Mouse (Mus musculus) urinary bladder, postnatal 4 days (tissue): ENCODE results near the gene Shc1.
"Not testable (repeated sequence)": the region's sequence is repeated elsewhere in the genome, so short reads cannot be mapped to it uniquely, and the experiment has no call there.

Source experiments
- DNase-seq, 2 experiments: peaks; one replicate each; pipeline ENCODE4 v3.0.0; 2021 to 2022; ENCODE audit warnings: low spot score in 2 of 2

Gene Shc1

DNA sequence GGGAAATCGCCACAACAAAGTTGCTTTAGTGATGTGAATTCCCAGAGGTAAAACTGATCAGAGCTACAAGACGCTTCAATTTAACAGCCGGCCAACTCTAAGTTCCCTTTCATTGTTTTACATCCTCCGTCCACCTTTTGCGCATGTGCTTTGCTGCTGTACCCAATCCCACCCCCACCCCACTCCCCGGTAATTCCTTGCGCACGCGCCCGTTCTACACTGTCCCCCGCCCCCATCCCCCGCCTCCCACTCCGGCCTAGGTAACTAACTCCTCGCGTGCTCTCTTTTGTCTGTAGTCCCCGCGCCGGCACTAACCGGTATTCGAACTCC, 438 bp upstream of the Shc1 start:
- no peak for DNase-seq

DNA sequence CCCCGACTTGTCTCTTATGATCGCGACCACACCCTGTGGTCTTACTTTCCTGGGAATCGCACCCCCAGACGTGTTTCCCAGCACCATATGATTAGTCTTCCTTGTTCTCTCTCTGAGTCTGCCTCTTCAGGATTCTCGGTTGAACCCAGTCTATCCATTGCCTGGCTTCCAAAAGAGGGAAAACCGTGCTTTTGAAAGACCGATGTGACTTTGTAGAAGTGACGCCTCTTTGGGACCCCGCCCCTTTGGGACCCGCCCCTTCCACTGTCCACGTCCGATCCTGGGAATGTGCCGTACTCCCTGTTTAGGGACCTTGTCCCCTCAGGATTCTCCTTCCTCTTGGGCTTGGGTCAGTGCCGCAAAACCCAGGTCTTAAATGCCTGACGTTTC, 613 bp downstream of the Shc1 start:
- peak; percentile 73 to 88 for DNase-seq

DNA sequence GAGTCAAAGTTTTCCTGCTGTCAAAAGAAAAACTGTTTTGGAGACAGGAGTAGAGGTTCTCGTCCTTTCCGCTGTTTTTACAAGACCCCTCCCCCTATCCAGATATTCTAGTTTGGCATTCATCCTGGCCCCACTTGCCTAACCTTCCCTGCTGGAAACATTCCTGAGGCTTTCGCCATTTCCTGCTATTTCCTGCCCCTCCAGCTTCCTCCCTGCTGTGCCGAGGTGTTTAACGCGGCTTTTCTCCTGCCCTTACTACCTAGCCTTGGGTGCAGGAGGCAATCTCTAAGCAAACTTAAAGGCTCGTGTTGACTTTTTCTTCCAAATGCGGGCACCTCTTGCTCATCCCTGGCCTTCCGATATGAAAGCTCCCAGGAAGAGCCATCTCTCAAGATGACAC, 1.3 kb downstream of the Shc1 start:
- DNase-seq = peak in 1 of 2 experiments; percentile 51

DNA sequence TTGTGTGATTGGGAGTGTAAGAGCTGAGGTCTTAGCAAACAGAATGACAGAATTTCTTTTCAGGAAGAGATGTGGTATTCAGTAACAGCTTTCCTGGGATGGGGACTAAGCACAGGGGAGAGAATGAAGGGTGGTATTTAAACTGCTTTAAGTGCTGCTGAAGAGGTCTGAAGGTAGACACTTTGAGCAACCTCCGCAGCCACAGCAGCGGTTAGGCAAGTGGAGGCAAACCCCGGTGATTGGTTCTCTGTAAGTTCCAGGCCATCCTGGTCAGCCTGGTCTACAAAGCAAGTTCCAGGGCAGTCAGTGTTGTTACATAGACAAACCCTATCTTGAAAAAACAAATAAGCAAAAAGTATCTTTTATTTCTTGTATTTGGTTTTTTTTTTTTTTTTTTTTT, 1.7 kb downstream of the Shc1 start:
- DNase-seq = no peak

GRCm38 (mm10) chr3:89420421-89420820, 2.2 kb downstream of the Shc1 start:
- no peak for DNase-seq

DNA sequence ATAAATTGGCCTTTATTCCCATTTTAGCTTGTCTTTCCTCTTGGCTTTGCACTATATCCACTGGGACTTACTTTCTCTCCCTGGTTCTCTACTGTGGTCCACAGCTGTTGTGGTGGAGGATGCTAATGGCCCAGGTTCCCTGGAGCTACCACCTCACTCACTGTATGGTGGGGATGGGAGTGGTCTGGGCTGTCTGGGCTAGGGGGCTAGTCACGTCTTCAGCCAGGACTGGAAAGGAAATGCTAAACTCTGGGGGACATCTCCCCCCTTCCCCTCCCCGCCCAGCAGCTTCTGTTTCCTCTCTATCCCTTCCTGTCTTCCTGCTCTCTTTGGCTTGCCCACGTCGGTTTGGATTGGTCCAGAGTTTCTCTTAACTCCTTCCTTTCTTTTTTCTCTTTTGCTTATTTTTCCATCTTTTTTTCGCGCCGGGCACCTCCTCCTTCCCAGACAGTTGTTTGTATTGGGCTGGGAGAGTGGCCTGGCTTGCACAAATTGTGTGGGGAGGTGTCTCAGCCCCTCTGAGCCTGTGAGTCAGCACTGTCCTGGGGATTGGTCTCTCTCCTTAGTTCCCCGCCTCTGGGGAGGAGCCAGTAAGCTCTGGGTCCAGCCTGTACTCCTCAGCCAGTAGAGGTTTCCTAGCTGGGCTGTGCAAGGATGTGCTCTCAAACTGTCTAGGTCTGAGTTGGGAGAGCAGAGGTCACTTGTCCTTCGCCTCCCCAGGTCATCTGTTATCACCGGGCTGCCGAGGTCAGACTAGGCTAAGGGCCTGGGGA, 2.9 kb downstream of the Shc1 start:
- peak; percentile 84 to 87 for DNase-seq

DNA sequence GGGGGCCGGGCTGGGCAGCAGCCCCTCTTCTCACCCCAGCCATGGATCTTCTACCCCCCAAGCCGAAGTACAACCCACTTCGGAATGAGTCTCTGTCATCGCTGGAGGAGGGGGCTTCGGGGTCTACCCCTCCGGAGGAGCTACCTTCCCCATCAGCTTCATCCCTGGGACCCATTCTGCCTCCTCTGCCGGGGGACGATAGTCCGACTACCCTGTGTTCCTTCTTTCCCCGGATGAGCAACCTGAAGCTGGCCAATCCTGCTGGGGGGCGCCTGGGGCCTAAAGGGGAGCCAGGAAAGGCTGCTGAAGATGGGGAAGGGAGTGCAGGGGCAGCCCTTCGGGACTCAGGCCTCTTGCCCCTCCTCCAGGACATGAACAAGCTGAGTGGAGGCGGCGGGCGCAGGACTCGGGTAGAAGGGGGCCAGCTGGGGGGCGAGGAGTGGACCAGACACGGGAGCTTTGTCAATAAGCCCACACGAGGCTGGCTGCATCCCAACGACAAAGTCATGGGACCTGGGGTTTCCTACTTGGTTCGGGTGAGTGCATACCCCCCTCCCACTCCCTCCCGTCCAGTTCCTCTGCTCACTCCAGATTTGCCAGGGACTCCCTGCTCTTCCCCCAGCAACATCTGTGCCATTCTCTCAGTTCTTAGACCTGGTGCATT, 3.7 kb downstream of the Shc1 start:
- DNase-seq = peak in 1 of 2 experiments; percentile 33

- DNase-seq = no peak
Measured at GRCm38 (mm10) chr3:89422556-89423205, 4.4 kb downstream of the Shc1 start.

DNA sequence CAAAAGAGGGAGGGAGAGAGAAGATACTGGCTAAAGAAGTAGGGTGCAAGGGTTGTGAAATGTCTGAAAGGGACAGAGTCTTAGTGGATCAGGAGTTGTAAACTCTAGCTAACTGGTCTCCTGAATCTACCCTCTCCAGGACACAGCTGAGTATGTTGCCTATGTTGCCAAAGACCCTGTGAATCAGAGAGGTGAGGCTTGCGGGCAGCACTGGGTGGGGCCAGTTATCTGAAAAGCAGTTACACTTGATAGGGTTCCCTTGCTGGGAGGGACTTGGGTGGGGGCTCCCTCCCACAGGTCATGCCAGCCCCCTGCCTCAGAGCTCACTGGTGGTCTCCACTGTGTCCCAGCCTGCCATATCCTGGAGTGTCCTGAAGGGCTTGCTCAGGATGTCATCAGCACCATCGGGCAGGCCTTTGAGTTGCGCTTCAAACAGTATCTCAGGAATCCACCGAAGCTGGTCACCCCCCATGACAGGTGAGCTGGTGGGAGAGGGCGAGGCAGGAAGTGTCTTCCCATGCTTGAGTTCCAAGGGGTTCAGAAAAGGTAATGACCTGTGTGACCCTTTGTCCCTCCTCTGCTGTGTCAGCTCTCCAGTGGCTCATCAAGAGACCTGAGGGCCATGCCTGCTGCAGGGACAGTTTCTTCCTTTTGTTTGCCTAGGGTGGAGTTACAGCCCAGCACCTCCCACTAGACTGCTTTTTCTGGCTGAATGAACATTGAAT, 6.3 kb downstream of the Shc1 start:
- no peak for DNase-seq

- no peak for DNase-seq
Measured at GRCm38 (mm10) chr3:89425141-89425525, 6.9 kb downstream of the Shc1 start.

- no peak for DNase-seq
Measured at GRCm38 (mm10) chr3:89425876-89426275, 7.6 kb downstream of the Shc1 start.

DNA sequence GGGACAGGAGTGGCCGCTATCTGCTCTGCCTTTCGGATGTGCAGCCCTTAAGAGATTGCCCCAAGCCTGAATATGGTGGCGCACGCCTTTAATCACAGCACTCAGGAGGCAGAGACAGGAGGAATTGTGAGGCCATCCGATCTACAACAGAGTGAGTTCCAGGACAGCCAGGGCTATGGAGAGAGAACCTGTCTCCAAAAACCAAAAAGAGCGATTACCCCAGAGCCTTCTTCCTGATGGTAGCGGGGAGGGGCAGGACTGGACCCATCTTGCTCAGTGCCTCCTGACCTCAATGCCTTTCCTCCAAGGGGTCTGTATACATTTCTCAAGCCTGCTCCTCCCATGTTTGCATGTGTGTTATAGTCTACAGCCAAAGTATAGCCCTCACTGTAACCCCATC, 10.8 kb downstream of the Shc1 start:
- DNase-seq = not testable (repeated sequence)

DNA sequence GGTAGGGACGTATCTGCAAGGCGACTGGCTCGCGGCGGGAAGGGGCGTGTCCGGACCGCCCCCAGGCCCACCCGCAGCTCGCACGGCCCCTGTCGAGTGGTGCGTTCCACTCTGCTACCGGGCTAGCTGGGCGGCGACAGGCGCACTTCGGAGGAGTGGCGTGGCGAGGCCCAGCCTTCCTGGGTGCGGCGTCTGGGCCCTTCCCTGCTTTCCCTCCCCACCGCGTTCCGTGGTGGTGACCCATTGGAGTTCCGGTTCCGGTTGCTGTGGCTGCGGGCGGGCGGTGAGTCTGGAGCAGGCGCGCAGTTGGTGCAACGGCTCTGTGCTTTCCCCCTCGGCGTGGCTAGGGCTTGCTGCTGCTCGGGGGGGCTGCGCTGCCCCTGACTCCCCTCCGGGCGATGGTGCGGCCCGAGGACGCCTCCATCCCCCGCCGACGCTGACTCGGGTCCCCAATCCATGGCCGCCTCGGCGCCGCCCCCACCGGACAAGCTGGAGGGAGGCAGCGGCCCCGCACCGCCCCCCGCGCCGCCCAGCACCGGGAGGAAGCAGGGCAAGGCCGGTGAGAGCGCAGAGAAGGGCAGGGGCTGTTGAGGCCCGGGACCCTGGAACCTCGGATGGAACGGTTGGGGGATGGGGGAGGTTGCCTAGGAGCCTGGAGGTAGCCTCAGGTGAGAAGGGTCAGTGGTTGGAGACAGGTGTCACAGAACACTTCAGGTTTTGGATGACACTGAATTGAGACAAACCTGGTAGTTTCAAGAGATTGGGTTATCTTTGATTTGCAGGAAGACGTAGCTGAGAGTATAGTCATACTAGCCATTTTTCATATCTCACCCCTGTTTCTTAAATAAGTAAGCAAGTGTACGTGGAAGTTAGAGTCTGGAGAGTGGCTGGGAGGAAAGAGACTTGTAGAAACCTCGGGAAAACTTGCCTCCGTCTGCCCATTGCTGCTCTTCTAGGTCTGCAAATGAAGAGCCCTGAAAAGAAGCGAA, 12.2 kb downstream of the Shc1 start, which contains the start of gene Pygo2:
Gene Pygo2, plus strand, starts transcription at position 44 of the 989 bp plus-strand sequence.
- DNase-seq = peak; percentile 96 to 97

DNA sequence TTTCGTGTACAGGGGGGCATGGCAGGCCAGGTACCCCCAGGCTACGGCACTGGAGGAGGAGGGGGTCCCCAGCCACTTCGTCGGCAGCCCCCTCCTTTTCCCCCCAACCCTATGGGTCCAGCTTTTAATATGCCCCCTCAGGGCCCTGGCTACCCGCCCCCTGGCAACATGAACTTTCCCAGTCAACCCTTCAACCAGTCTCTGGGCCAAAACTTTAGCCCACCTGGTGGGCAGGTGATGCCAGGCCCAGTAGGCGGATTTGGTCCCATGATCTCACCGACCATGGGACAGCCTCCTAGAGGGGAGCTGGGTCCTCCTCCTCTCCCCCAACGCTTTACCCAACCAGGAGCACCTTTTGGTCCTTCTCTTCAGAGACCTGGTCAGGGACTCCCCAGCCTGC, 14.4 kb downstream of the Shc1 start:
- DNase-seq = no peak

DNA sequence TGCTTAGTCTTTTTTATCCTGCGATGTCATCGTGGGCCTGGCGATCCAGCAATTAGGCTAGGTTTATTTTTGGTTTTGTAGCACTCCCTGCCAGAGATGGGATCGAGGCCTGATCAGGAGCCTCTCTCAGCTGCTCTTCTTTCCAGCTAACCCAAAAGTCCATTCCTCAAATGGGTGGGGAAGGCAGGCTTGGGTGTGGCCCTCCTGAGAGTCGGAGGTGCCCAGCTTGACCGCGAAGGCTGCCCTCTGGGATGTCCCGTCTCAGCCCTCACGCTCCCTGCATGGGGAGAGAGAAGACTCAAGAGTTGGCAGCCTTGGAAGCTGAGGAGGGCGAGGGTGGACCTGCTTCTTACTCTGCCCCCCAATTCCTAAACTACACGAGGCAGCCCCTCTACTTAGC, 16.3 kb downstream of the Shc1 start:
- no peak for DNase-seq

- DNase-seq = no peak
Measured at GRCm38 (mm10) chr3:89435041-89435440, 16.8 kb downstream of the Shc1 start.

DNA sequence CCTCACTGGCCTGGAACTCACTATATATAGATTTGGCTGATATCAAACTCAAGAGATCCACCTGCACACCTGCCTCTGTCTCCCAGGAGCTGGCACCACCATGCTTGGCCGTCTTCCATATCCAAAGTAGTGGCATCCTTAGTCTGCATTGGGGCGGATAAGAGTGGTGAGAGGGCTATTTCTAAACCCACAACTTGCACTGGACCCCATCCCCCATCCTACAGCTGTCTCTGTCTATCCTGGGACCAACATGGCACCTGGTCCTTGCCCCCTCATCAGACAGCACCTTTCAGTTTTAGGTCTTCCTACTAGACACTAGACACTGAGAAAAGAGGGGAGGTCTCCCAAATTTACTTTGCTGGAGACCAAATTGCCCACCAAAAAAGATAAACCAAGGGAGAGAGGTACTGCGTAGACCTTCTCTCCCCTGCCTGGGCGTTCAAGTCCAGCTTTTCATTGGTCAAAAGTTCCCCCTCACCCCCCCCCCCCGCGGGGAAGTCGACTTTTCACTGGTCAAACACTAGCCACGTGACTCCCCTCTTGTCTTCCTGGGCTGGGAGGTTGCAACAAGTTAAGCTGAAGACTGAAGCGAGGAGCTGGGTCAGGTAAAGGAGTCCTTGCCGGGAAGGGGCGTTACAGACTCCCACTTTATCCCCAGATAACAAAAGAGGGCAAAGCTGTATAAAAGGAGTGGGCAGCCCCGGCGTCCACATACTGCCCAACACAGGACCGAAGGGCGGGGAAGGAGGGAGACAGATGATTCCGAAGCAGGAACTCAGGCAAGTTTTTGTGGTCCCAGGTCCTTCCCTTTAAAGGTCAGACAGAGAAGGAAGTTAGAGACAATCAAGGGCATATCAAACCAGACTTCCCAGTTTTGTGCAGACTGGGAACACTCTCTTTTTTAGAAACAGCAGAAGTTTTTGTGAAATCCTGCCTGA, 18.2 kb downstream of the Shc1 start, which contains the start of gene Pbxip1:
Gene Pbxip1, plus strand, starts transcription at position 531 of the 938 bp plus-strand sequence.
- peak; percentile 50 to 66 for DNase-seq

GRCm38 (mm10) chr3:89437269-89437668, 19.0 kb downstream of the Shc1 start:
- DNase-seq = no peak

DNA sequence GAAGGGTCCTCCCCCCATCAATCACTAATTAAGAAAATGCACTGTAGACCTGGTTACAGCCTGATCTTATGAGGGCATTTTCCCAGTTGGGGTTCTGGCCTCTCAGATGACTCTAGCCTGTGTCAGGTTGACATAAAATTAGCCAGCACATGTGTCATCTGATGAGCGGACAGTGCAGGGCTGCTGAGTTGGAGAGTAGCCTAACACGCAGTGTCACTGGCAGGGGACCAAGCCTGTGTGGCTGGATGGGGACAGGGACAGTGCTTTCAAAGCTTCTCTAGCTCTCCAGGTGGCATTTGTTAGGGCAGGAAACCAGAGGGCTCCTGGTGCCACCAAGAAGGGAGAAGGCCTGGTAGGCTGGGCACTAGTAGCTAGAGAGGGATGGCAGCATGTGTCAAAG, 22.4 kb downstream of the Shc1 start:
- DNase-seq = no peak
